Mouse (Mus musculus): ENCODE measurements around the gene Cyp4f39. TPM values are rescaled to one million over a fixed set of nuclear protein-coding genes. Genes with fewer than 3 reads are reported as not detected.

The Cyp4f39 gene
- polyA plus RNA-seq, 1 experiment = 0.07 TPM

DNA sequence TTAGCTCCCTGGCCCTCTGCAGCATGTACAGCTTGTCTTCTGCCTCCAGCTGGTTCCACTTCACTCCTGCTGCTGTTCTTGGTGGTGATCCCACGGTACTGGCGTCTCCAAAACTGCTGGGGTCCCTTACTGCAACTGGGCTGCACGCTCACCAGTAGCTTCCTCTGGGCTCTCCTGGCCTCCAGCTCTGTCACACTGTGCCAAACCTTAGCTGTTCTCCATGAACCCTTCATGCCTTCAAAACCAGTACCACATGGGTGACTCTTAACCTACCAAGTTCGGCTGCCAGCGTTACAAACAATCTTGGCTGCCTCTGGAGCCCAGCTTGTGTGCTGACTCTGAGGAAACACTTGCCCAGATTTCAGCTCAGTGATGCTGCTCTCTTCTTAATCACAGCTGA is 7.5 kb upstream of the Cyp4f39 start:
- no peak overlapping the region for H3ac ChIP-seq (ENCODE audit: control insufficient read depth, insufficient read length)
- peaks cover 15% of the 10 kb centered on the region for H3K27me3 ChIP-seq (ENCODE audit: control insufficient read depth, insufficient read depth, insufficient read length)
- H3K79me2 ChIP-seq (ENCODE audit: control insufficient read depth, insufficient read depth) = no peaks in the 10 kb centered on the region
- no peaks in the 10 kb centered on the region for H3K36me3 ChIP-seq (ENCODE audit: control insufficient read depth, insufficient read depth)
- no peak overlapping the region for H3K4me2 ChIP-seq (ENCODE audit: low read depth)
- H3K4me3 ChIP-seq = no peak overlapping the region
- TF ChIP-seq MYOD1 (IDR thresholded peaks at IDR 0.05; ENCODE audit: control insufficient read depth in 1 of 3, insufficient read length in 2 of 3, low read depth in 2 of 3) (no peak), POLR2AphosphoS2 (IDR thresholded peaks at IDR 0.05; ENCODE audit: insufficient read length, low read depth) (no peak), TCF3 (IDR thresholded peaks at IDR 0.05; ENCODE audit: insufficient read length, low read depth) (no peak), MAX (IDR thresholded peaks at IDR 0.05; ENCODE audit: low read depth) (no peak), MYOG (IDR thresholded peaks at IDR 0.05; ENCODE audit: control insufficient read depth in 1 of 3, insufficient read depth in 1 of 3, insufficient read length in 2 of 3, low read depth in 2 of 3) (no peak), SRF (IDR thresholded peaks at IDR 0.05; ENCODE audit: control insufficient read depth, insufficient read length, low read depth) (no peak), CEBPB (IDR thresholded peaks at IDR 0.05; ENCODE audit: insufficient read depth, poor library complexity, severe bottlenecking) (no peak), TCF12 (IDR thresholded peaks at IDR 0.05; ENCODE audit: insufficient read depth, poor library complexity, severe bottlenecking) (no peak), USF1 (IDR thresholded peaks at IDR 0.05; ENCODE audit: low read depth) (no peak), E2F4 (IDR thresholded peaks at IDR 0.05; ENCODE audit: insufficient read depth) (no peak), REST (IDR thresholded peaks at IDR 0.05; ENCODE audit: insufficient read depth, insufficient read length) (no peak), POLR2A (IDR thresholded peaks at IDR 0.05; ENCODE audit: insufficient read length, low read depth) (no peak)

DNA sequence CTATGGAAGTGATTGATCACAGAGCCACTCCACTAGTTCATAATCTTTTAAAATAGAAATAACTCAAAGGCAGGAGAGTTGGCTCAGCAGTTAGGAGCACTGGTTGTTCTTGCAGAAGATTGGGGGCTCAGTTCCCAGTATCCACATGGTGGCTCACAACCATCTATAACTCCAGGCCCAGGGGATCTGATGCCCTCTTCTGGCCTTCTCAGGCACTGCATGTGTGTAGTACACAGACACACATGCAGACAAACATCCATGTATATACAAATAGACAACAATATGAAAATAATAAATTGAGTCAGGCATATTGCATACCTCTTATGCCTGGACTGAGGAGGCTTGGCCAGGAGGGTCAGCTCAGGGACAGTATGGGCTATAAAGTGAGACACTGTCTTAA is 5.3 kb upstream of the Cyp4f39 start:
- H3K4me2 ChIP-seq (ENCODE audit: low read depth) = no peak overlapping the region
- H3ac ChIP-seq (ENCODE audit: control insufficient read depth, insufficient read length) = no peak overlapping the region
- no peak for TF ChIP-seq MAX (IDR thresholded peaks at IDR 0.05; ENCODE audit: low read depth)
- no peak for TF ChIP-seq REST (IDR thresholded peaks at IDR 0.05; ENCODE audit: insufficient read depth, insufficient read length)
- TF ChIP-seq POLR2A (IDR thresholded peaks at IDR 0.05; ENCODE audit: insufficient read length, low read depth) = no peak
- no peak for TF ChIP-seq USF1 (IDR thresholded peaks at IDR 0.05; ENCODE audit: low read depth)
- H3K79me2 ChIP-seq (ENCODE audit: control insufficient read depth, insufficient read depth) = no peaks in the 10 kb centered on the region
- no peaks in the 10 kb centered on the region for H3K36me3 ChIP-seq (ENCODE audit: control insufficient read depth, insufficient read depth)
- H3K27me3 ChIP-seq (ENCODE audit: control insufficient read depth, insufficient read depth, insufficient read length) = peaks cover 19% of the 10 kb centered on the region
- no peak overlapping the region for H3K4me3 ChIP-seq

DNA sequence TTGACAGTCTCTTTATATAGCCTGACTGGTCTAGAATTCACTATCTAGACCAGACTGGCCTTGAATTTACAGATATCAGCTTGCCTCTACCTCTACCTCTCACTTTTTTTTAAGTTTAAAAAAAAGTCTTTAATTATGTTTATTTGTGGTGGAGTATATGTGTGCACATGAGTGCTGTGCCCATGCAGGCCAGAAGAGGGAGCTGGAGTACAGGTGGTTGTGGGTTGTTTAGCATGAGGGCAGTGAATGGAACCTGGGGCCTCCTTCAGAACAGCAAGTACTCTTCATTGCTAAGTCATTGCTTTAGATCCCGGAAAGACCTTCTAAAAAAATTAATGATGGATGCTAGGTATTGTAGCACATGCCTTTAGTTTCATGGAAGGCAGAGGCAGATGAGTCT is 3.5 kb upstream of the Cyp4f39 start:
- Histone ChIP-seq H3K79me2 (ENCODE audit: control insufficient read depth, insufficient read depth) (no peaks in the 10 kb centered on the region), H3ac (ENCODE audit: control insufficient read depth, insufficient read length) (no peak overlapping the region), H3K27me3 (ENCODE audit: control insufficient read depth, insufficient read depth, insufficient read length) (peaks cover 22% of the 10 kb centered on the region), H3K4me3 (no peak overlapping the region), H3K4me2 (ENCODE audit: low read depth) (no peak overlapping the region), H3K36me3 (ENCODE audit: control insufficient read depth, insufficient read depth) (no peaks in the 10 kb centered on the region)
- TF ChIP-seq CEBPB (IDR thresholded peaks at IDR 0.05; ENCODE audit: insufficient read depth, poor library complexity, severe bottlenecking) (no peak), MYOG (IDR thresholded peaks at IDR 0.05; ENCODE audit: control insufficient read depth in 1 of 3, insufficient read depth in 1 of 3, insufficient read length in 2 of 3, low read depth in 2 of 3) (no peak), MAX (IDR thresholded peaks at IDR 0.05; ENCODE audit: low read depth) (no peak), USF1 (IDR thresholded peaks at IDR 0.05; ENCODE audit: low read depth) (no peak), POLR2A (IDR thresholded peaks at IDR 0.05; ENCODE audit: insufficient read length, low read depth) (no peak), SRF (IDR thresholded peaks at IDR 0.05; ENCODE audit: control insufficient read depth, insufficient read length, low read depth) (no peak), MYOD1 (IDR thresholded peaks at IDR 0.05; ENCODE audit: control insufficient read depth in 1 of 3, insufficient read length in 2 of 3, low read depth in 2 of 3) (no peak), TCF12 (IDR thresholded peaks at IDR 0.05; ENCODE audit: insufficient read depth, poor library complexity, severe bottlenecking) (no peak), E2F4 (IDR thresholded peaks at IDR 0.05; ENCODE audit: insufficient read depth) (no peak), TCF3 (IDR thresholded peaks at IDR 0.05; ENCODE audit: insufficient read length, low read depth) (no peak), POLR2AphosphoS2 (IDR thresholded peaks at IDR 0.05; ENCODE audit: insufficient read length, low read depth) (no peak), REST (IDR thresholded peaks at IDR 0.05; ENCODE audit: insufficient read depth, insufficient read length) (no peak)

DNA sequence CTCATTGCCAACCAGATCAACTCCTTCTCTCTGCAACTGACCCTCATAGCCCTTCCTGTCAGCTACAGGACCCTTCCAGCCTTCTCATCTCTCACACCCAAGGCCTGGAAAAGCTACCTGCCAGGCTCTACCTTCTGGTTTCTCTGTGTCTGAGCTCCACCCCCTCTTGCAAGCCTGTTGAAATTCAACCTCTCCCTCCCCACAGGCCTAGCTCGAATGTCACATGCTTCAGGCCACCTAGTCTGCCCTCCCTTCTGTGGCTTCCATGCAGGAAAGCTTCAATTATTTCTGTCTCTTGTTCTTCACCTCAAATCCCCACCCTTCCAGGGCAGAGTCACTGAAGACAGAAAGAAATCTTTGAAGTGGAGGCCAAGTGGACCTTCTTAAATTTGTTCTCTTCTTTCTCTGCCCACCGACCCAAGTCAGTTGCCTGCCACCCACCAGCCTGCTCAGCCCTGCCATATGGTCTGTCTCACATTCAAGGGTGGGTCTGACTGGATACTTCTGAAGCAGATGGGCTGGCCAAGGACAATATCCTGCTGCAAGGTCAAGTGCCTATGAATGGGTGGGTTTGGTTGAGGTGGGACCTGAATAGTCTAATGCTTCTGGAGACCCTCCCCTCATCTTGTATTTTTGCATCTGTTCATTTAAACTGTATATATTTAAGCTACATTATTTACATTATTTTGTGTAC is 1.5 kb upstream of the Cyp4f39 start:
- Histone ChIP-seq H3K79me2 (ENCODE audit: control insufficient read depth, insufficient read depth) (no peaks in the 10 kb centered on the region), H3ac (ENCODE audit: control insufficient read depth, insufficient read length) (no peak overlapping the region), H3K27me3 (ENCODE audit: control insufficient read depth, insufficient read depth, insufficient read length) (peaks cover 19% of the 10 kb centered on the region)

DNA sequence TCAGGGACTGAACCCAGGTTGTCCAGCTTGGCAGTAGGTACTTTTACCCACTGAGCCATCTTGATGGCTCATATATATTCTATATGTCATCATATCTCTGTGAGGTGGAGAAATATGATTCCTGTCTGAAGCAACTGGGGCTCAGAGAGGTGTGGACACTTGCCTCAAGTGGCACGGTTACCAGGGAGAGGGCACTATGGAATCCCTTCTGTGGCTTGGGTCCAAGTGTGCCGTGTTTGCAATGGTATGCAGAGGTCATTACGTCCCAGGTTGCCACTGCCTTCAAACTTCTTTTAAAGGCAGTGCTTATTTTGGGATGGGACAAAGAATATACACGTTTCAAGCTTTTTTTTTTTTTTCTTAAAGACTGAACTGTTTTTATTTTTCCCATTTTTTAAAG is 1.7 kb downstream of the Cyp4f39 start:
- H3K27me3 ChIP-seq (ENCODE audit: control insufficient read depth, insufficient read depth, insufficient read length) = peaks cover 19% of the 10 kb centered on the region
- no peaks in the 10 kb centered on the region for H3K79me2 ChIP-seq (ENCODE audit: control insufficient read depth, insufficient read depth)
- H3K4me2 ChIP-seq (ENCODE audit: low read depth) = no peak overlapping the region
- H3K4me3 ChIP-seq = no peak overlapping the region
- TF ChIP-seq POLR2AphosphoS2 (IDR thresholded peaks at IDR 0.05; ENCODE audit: insufficient read length, low read depth) (no peak), CEBPB (IDR thresholded peaks at IDR 0.05; ENCODE audit: insufficient read depth, poor library complexity, severe bottlenecking) (no peak), SRF (IDR thresholded peaks at IDR 0.05; ENCODE audit: control insufficient read depth, insufficient read length, low read depth) (no peak), REST (IDR thresholded peaks at IDR 0.05; ENCODE audit: insufficient read depth, insufficient read length) (no peak), POLR2A (IDR thresholded peaks at IDR 0.05; ENCODE audit: insufficient read length, low read depth) (no peak), MAX (IDR thresholded peaks at IDR 0.05; ENCODE audit: low read depth) (no peak), USF1 (IDR thresholded peaks at IDR 0.05; ENCODE audit: low read depth) (no peak), TCF12 (IDR thresholded peaks at IDR 0.05; ENCODE audit: insufficient read depth, poor library complexity, severe bottlenecking) (no peak), MYOD1 (IDR thresholded peaks at IDR 0.05; ENCODE audit: control insufficient read depth in 1 of 3, insufficient read length in 2 of 3, low read depth in 2 of 3) (no peak), TCF3 (IDR thresholded peaks at IDR 0.05; ENCODE audit: insufficient read length, low read depth) (no peak), MYOG (IDR thresholded peaks at IDR 0.05; ENCODE audit: control insufficient read depth in 1 of 3, insufficient read depth in 1 of 3, insufficient read length in 2 of 3, low read depth in 2 of 3) (no peak), E2F4 (IDR thresholded peaks at IDR 0.05; ENCODE audit: insufficient read depth) (no peak)
- no peak overlapping the region for H3ac ChIP-seq (ENCODE audit: control insufficient read depth, insufficient read length)
- H3K36me3 ChIP-seq (ENCODE audit: control insufficient read depth, insufficient read depth) = no peaks in the 10 kb centered on the region

More for the DNA sequence above, 1.5 kb upstream of the Cyp4f39 start:
- Histone ChIP-seq H3K4me2 (ENCODE audit: low read depth) (no peak overlapping the region), H3K36me3 (ENCODE audit: control insufficient read depth, insufficient read depth) (no peaks in the 10 kb centered on the region), H3K4me3 (no peak overlapping the region)
- TF ChIP-seq MYOG (IDR thresholded peaks at IDR 0.05; ENCODE audit: control insufficient read depth in 1 of 3, insufficient read depth in 1 of 3, insufficient read length in 2 of 3, low read depth in 2 of 3) = no peak
- TF ChIP-seq USF1 (IDR thresholded peaks at IDR 0.05; ENCODE audit: low read depth) = no peak
- TF ChIP-seq REST (IDR thresholded peaks at IDR 0.05; ENCODE audit: insufficient read depth, insufficient read length) = no peak
- no peak for TF ChIP-seq POLR2AphosphoS2 (IDR thresholded peaks at IDR 0.05; ENCODE audit: insufficient read length, low read depth)
- no peak for TF ChIP-seq SRF (IDR thresholded peaks at IDR 0.05; ENCODE audit: control insufficient read depth, insufficient read length, low read depth)
